Mouse (Mus musculus) right cerebral cortex, postnatal 36 days (tissue): ENCODE data around the gene Mboat7.
A peak's percentile ranks its signal among the peaks of the same experiment; 100 is the strongest.

Experiments used
- DNase-seq, 2 experiments: peaks; one replicate each; pipeline ENCODE4 v3.0.0; 2022; ENCODE audit warnings: low spot score in 2 of 2, mixed read lengths in 1 of 2

The Mboat7 gene

GRCm38 (mm10) chr7:3643843-3644242 is 49.5 kb downstream of the Mboat7 start:
- no peak for DNase-seq

GRCm38 (mm10) chr7:3643412-3643811 is 49.9 kb downstream of the Mboat7 start:
- no peak for DNase-seq

- DNase-seq = no peak
These were observed 62.9 kb downstream of the Mboat7 start for GRCm38 (mm10) chr7:3630478-3630815.

GRCm38 (mm10) chr7:3629543-3630477 is 63.5 kb downstream of the Mboat7 start, which contains the start of the genes Tfpt and Prpf31:
Gene Tfpt, minus strand, starts transcription at chr7:3629929.
Gene Prpf31, plus strand, starts transcription at chr7:3629985.
- peak; percentile 90 to 93 for DNase-seq

GRCm38 (mm10) chr7:3629030-3629429 is 64.3 kb downstream of the Mboat7 start:
- no peak for DNase-seq
